Mouse (Mus musculus) lung, embryonic 14.5 days (tissue): ENCODE results near the gene Dnm3. TPM values are rescaled to one million over a fixed set of nuclear protein-coding genes. Genes with fewer than 3 reads are reported as not detected.

Source experiments
- ATAC-seq: fragments of 200-750 bp; cut with Nextera tagmentation; 2 replicates; pipeline ENCODE4 v1.8.0; 2017; ENCODE audit warnings: mild to moderate bottlenecking, moderate TSS enrichment, moderate library complexity; ENCODE audit not compliant: insufficient read depth
- DNase-seq: peaks from one replicate; pipeline ENCODE4 v3.0.0-alpha.2; 2015
- H3K27ac ChIP-seq: fragments of 300-500 bp; sonication (generic); 2 replicates; pipeline ENCODE4 v1.5.1; 2014; ENCODE audit warnings: low read depth, mild to moderate bottlenecking, moderate library complexity
- H3K27me3 ChIP-seq: fragments of 300-500 bp; sonication (generic); 2 replicates; pipeline ENCODE4 v1.6.1; 2014; ENCODE audit warnings: low read length, control low read depth; ENCODE audit not compliant: insufficient read depth
- H3K36me3 ChIP-seq: fragments of 300-500 bp; sonication (generic); 2 replicates; pipeline ENCODE4 v1.6.1; 2014; ENCODE audit warnings: control low read depth; ENCODE audit not compliant: insufficient read depth
- H3K4me1 ChIP-seq: fragments of 300-500 bp; sonication (generic); 2 replicates; pipeline ENCODE4 v1.6.1; 2014; ENCODE audit warnings: antibody characterized with exemption, control low read depth; ENCODE audit not compliant: insufficient read depth
- H3K4me2 ChIP-seq: fragments of 300-500 bp; sonication (generic); 2 replicates; pipeline ENCODE4 v1.6.1; 2014; ENCODE audit warnings: mild to moderate bottlenecking
- H3K4me3 ChIP-seq: fragments of 300-500 bp; sonication (generic); 2 replicates; pipeline ENCODE4 v1.5.1; 2014; ENCODE audit warnings: low read depth, low read length
- H3K9ac ChIP-seq: fragments of 300-500 bp; sonication (generic); 2 replicates; pipeline ENCODE4 v1.6.1; 2014
- H3K9me3 ChIP-seq: fragments of 300-500 bp; sonication (generic); 2 replicates; pipeline ENCODE4 v1.6.1; 2016; ENCODE audit warnings: low read depth, low read length, control low read depth
- CTCF ChIP-seq: IDR thresholded peaks from 2 replicates; pipeline ENCODE4 v1.5.1; 2016; ENCODE audit warnings: antibody characterized with exemption, low read depth
- WGBS: fragments of 180-500 bp; shearing (Covaris S2); extraction: QIAGEN DNeasy Blood & Tissue Kit; methylation state at CpG from one replicate; pipeline ENCODE4 v1.1.7; 2014; 5-methylcytosine and 5-hydroxymethylcytosine counted together
- polyA plus RNA-seq: library from polyadenylated mRNA; unstranded; fragments of >200 nt; fragmentation: Nextera tagmentation; extraction: Ambion mirVana; gene quantifications from 2 replicates; pipeline ENCODE4 v1.2.1, GENCODE M21; 2014

Gene Dnm3
- polyA plus RNA-seq, 1 experiment from 2014 or later = 2.8 TPM

GRCm38 (mm10) chr1:162187352-162188120 is 290.3 kb downstream of the Dnm3 start:
- Histone ChIP-seq H3K27ac (peak overlapping the region; percentile 96), H3K9ac (no peak overlapping the region), H3K4me3 (no peak overlapping the region), H3K4me2 (peak overlapping the region; percentile 5), H3K9me3 (no peaks in the 10 kb centered on the region), H3K27me3 (no peaks in the 10 kb centered on the region), H3K4me1 (peaks cover 25% of the 10 kb centered on the region), H3K36me3 (no peaks in the 10 kb centered on the region)
- TF ChIP-seq CTCF = no peak
- DNase-seq (peak; percentile 87), ATAC-seq (peak; percentile 55)
- whole genome bisulfite sequencing = 28% methylated on average over 8 of the region's 8 CpGs

DNA sequence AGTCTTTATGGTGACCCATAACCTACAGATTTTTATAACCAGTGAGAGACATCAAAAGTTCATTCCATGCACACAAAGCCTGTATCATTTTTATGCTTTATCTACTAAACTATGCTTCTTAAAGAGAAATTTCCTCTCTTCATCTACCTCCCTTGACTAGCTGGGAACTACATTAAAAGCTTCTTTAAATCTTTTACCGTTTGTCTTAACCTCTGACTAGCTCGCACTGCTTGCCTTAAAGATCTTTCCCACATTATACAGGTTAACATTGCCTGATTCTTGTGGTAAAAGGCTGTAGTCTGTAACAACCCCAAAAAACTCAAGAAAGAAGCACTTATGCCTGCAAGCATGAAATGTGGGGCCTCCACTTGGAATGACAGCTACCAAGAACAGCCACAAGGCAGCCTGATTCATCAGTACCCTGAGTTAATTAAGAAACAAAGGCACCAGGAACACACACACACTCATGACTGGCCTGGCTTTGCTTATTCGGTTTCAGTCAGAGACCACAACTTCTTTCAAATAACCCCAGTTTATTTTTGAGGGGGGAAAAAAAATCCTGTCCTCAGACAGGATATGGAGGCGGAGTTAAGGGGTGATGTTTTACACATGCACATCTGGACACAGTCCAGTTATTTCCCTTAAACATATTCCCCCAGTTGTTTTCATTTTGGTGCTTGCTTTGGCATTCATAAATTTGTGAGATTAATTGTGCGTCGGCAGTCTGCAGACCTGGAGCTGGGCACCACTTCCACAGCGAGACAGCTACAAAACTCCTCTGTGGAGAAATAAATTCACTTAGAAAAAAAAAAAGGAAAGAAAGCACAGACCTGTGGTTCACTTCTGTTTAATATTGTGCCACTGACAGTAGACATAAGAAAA is 291.1 kb downstream of the Dnm3 start:
- H3K9ac ChIP-seq = no peak overlapping the region
- ATAC-seq = peak; percentile 62
- H3K9me3 ChIP-seq = no peaks in the 10 kb centered on the region
- peak overlapping the region; percentile 21 for H3K4me2 ChIP-seq
- no peak for TF ChIP-seq CTCF
- no peaks in the 10 kb centered on the region for H3K27me3 ChIP-seq
- no peak overlapping the region for H3K4me3 ChIP-seq
- 26% methylated on average over 7 of the region's 7 CpGs for WGBS
- peaks cover 25% of the 10 kb centered on the region for H3K4me1 ChIP-seq
- H3K27ac ChIP-seq = peak overlapping the region; percentile 96
- peak; percentile 94 for DNase-seq
- H3K36me3 ChIP-seq = no peaks in the 10 kb centered on the region

DNA sequence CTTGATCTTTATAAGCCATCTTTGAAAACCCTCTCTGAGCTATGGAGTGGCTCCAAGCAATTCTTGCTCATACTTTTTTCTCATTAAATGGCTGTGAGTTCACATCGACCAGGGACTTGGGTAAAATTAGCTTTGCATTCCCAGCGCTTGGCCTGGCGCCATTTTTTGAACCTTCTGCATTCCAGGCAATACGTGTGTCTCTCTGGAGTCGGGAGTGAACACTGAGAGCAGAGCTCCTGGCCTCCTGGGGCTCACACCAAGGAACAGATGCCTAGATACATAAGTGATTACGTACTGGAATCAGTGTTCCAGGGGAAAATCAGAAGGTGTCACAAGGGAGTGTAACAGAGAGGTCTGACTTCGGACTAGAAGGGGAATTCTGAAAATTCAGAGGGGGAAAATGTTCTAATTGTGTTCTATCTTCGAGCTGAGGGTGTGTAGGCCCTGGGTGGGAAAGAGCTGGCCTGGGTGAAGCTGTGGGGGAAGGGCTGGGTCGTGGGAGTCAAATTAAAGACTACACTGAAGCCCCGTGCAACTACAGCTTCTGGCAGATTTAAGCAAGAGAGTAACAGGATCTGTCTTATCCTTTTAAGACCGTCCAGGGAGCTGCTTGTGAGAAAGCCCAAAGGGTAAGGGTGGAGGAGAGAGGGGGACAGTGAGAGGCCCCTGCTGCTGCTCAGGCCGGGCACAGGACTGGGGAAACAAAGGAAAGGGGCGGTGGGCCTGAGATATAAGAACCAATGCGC is 293.7 kb downstream of the Dnm3 start:
- DNase-seq (peak; percentile 79), ATAC-seq (no peak)
- 35% methylated on average over 14 of the region's 14 CpGs for WGBS
- H3K27ac ChIP-seq = peak overlapping the region; percentile 75; the same call in 1 of the 2 replicates
- no peaks in the 10 kb centered on the region for H3K9me3 ChIP-seq
- TF ChIP-seq CTCF = no peak
- no peak overlapping the region for H3K4me3 ChIP-seq
- no peak overlapping the region for H3K4me2 ChIP-seq
- no peaks in the 10 kb centered on the region for H3K36me3 ChIP-seq
- peaks cover 25% of the 10 kb centered on the region for H3K4me1 ChIP-seq
- no peak overlapping the region for H3K9ac ChIP-seq
- no peaks in the 10 kb centered on the region for H3K27me3 ChIP-seq

DNA sequence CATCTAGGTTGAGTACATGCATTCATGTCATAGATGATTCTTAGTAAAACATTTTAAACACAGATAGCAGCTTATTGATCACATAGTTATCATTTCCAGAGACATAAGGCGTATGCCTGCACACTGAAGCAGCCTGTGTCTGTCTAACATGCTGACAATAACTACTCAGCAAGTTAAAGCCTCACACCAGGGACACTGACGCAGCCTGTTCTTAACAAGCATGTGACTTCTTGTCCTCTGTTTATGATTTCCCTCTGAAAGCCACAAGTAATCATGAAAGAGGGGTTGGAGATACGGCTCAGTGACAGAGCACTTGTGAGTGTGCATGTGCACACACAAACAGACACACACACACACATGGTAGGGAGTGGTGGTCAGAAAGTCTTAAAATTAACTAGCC is 294.4 kb downstream of the Dnm3 start:
- no peak for TF ChIP-seq CTCF
- ATAC-seq (no peak), DNase-seq (no peak)
- no peak overlapping the region for H3K4me3 ChIP-seq
- H3K27me3 ChIP-seq = no peaks in the 10 kb centered on the region
- H3K27ac ChIP-seq = peak overlapping the region; percentile 75; the same call in 1 of the 2 replicates
- H3K9ac ChIP-seq = no peak overlapping the region
- H3K4me1 ChIP-seq = peaks cover 25% of the 10 kb centered on the region
- H3K4me2 ChIP-seq = no peak overlapping the region
- WGBS = 60% methylated on average over 3 of the region's 3 CpGs
- no peaks in the 10 kb centered on the region for H3K9me3 ChIP-seq
- H3K36me3 ChIP-seq = no peaks in the 10 kb centered on the region

GRCm38 (mm10) chr1:162181187-162181975 is 296.5 kb downstream of the Dnm3 start:
- Histone ChIP-seq H3K4me3 (no peak overlapping the region), H3K9ac (no peak overlapping the region), H3K27me3 (no peaks in the 10 kb centered on the region), H3K4me1 (peaks cover 21% of the 10 kb centered on the region), H3K27ac (peak overlapping the region; percentile 54; the same call in 1 of the 2 replicates), H3K4me2 (no peak overlapping the region), H3K36me3 (no peaks in the 10 kb centered on the region), H3K9me3 (no peaks in the 10 kb centered on the region)
- 59% methylated on average over 7 of the region's 7 CpGs for WGBS
- DNase-seq = no peak
- peak; percentile 42 for TF ChIP-seq CTCF
- ATAC-seq = no peak

GRCm38 (mm10) chr1:162180451-162180850 is 297.4 kb downstream of the Dnm3 start:
- peak; percentile 60 for DNase-seq
- peaks cover 15% of the 10 kb centered on the region for H3K4me1 ChIP-seq

More at GRCm38 (mm10) chr1:162180451-162180850, 297.4 kb downstream of the Dnm3 start:
- H3K9me3 ChIP-seq = no peaks in the 10 kb centered on the region
- H3K36me3 ChIP-seq = no peaks in the 10 kb centered on the region
- WGBS = 41% methylated on average over 7 of the region's 7 CpGs
- H3K4me2 ChIP-seq = no peak overlapping the region
- no peak overlapping the region for H3K4me3 ChIP-seq
- H3K9ac ChIP-seq = no peak overlapping the region
- H3K27me3 ChIP-seq = no peaks in the 10 kb centered on the region
- no peak for TF ChIP-seq CTCF
- H3K27ac ChIP-seq = no peak overlapping the region
- no peak for ATAC-seq
